Mouse (Mus musculus) gastrocnemius, postnatal 4 days (tissue): ENCODE results near the gene 1190007I07Rik. TPM values are rescaled to one million over a fixed set of nuclear protein-coding genes. Genes with fewer than 3 reads are reported as not detected.
"Not testable (repeated sequence)": the region's sequence is repeated elsewhere in the genome, so short reads cannot be mapped to it uniquely, and the experiment has no call there.

Experiments used
- DNase-seq, 2 experiments: peaks; one replicate each; pipeline ENCODE4 v3.0.0; 2021 to 2022; ENCODE audit warnings: low spot score in 2 of 2, mixed read lengths in 2 of 2
- total RNA-seq, 2 experiments: library from RNA; stranded (reverse); gene quantifications; 2 replicates each; pipeline ENCODE4 v1.2.3; 2021

The 1190007I07Rik gene
- total RNA-seq, 2 experiments from 2014 or later = 20.5 to 23.5 TPM

DNA sequence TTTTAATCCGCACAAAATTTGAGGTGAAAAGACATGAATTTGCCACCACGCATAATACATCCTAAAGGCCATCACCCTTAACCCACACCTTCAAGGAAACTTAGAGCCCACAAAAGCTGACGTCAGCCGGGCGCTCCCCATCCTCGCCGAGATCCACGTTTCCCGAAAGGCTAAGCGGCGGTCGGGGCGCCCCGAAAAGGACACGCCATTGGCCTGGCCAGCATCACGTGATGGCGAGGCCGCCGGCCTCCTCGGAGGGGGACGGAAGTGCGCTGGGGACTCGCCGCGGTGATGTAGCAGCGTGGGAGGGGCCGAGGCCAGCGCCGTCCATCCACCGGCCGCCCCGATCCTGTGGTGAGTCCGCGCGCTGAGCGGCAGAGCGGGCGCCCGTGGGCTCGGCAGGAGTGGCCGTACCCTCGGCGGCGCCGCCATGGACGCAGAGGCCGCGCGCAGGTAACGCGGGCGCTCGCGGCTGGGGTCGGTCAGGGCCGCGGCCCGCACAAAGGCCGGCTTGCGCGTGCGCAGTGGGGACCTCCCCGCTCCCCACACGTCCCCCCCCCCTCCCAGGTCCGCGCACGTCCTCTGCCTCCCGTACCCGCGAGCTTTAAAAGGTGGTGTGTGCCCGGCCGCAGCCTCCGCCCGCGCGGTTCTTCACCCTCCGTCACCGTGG, 6.7 kb upstream of the 1190007I07Rik start, which contains the start of gene Tdg:
Gene Tdg (plus strand): TSS at position 243 of the 670 bp plus-strand sequence.
- peak; percentile 81 to 90 for DNase-seq

DNA sequence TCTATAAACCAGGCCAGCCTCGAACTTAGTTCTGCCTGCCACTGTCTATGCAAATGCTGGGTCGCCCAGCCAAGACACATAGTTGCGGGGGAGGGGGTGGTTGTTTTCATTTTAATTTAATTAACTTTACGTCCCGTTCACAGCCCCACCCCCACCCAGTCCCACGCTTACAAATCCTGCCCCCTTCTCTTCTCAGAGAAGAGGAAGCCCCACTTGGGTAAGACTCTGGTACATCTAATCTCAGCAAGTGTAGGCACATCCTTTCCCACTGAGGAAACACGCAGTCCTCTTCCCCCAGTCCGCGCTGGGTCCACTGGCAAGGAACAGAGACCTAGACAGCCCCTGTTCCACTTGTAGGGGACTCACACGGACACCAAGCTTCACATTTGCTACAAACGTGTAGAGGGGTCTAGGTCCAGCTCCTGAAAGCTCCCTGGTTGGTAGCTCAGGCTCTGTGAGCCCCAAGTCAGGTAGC, 6.1 kb upstream of the 1190007I07Rik start:
- DNase-seq = no peak

DNA sequence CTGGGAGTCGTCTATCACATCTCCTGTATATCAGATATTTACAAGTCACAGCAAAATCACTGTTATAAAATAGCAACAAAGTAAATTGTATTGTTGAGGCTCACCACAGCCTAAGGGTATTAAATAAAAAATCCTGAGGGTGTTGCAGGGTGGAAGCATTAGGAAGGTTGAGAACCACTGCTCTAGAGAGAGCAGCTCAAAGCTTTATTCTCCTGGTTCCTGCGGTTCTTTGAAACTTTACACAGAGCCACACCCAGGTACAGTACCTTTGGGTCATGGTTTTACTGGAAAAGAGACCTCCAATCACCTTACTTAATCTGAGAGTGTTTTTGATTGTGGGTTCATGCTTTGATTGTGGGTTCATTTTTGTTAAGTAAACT, 515 bp upstream of the 1190007I07Rik start:
- DNase-seq = not testable (repeated sequence)

DNA sequence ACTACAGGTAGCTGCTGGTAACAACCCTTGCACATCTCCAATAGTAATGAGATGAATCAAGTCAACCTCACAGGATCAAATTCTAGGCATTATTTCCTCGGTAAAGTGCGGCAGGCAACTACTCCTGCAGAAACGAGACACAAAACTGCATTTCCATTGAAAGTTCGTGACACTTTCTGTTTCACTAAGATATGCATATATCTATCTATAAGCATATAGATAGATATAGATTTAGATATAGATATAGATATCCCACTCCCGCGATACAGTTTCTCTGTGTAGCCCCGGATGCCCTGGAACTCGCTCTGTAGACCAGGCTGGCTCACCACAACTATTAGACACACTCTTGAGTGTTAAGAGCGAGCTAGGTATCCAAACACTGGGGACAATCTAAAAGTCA, 793 bp downstream of the 1190007I07Rik start:
- no peak for DNase-seq

DNA sequence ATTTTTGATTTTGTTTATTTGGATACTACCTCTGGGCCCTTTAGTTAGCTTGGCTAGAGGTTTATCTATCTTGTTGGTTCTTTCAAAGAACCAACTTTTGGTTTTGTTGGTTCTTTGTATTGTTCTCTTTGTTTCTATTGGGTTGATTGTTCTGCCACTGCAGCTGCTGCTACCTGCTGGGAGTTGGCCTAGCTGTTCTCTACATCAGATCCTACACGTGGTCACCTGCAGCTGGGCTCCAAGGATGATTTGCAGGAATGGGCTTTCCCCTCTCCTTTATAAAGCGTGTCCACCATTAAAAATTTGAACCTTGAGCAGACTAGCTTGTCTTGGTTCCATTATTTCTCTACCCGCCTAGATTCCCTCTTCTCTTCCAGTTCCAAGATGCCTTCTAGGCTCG, 28.6 kb downstream of the 1190007I07Rik start:
- not testable (repeated sequence) for DNase-seq

DNA sequence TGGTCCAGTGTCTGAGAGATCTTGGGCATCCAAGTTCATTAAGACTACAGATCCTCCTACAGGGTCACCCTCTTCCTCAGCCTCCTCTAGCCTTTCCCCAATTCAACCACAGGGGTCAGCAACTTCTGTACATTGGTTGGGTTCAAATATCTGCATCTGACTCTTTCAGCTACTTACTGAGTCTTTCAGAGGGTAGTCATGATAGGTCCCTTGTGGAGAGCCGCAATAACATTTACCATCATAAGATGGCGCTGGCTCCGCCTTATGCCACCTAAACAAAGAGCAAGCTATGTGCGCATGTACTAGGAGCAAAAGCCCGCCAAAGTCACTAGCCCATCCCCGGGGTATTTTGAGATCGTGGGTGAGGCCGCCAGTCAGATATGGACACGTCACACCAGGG, 33.4 kb downstream of the 1190007I07Rik start:
- DNase-seq = not testable (repeated sequence)

DNA sequence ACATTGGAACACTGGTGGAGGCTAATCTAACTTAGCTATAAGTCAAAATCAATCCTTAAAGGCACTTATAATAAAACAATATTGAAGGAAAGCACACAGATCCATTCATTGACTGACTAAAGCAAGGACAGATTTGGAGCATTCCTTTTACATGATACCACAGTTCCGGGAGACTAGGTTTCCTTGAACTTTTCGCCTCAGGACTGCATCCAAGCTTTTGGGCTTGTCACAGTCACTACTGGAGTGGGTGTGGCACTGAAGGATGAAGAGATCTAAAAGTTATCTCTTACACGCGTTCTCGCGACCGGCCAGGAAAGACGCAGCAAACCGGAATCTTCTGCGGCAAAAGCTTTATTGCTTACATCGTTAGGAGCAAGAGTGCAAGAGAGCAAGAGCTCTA, 51.9 kb downstream of the 1190007I07Rik start:
- not testable (repeated sequence) for DNase-seq

Other genes starting within 250 kb of the 1190007I07Rik start
- gene Gm1553, start 130.6 kb downstream of the 1190007I07Rik start, total RNA-seq = not detected
- gene Tdg, start 6.6 kb upstream of the 1190007I07Rik start, total RNA-seq = 10 to 100 TPM; 24.1 to 33.7 TPM
- gene Glt8d2, start 67.4 kb upstream of the 1190007I07Rik start, total RNA-seq = 10 to 100 TPM; 15.8 to 17.4 TPM
- 10 to 100 TPM; 33.5 to 45.0 TPM for gene Hcfc2, start 72.9 kb upstream of the 1190007I07Rik start, total RNA-seq
- gene Nfyb, start 140.9 kb upstream of the 1190007I07Rik start, total RNA-seq = 10 to 100 TPM; 28.6 to 31.6 TPM
- gene Txnrd1, start 210.7 kb upstream of the 1190007I07Rik start, total RNA-seq = 10 to 100 TPM; 42.2 to 43.2 TPM
- gene Eid3, start 243.4 kb upstream of the 1190007I07Rik start, total RNA-seq = 1 to 10 TPM; 1.8 to 2.1 TPM